Mouse (Mus musculus): Measurements from ENCODE around the gene Micu1.

GRCm38 (mm10) chr10:59908776-59909315 lies 206.6 kb downstream of the Micu1 start:
- TF ChIP-seq POLR2A (IDR thresholded peaks at IDR 0.05; ENCODE audit: borderline replicate concordance, insufficient read depth, low read length) = no peak
- no peak for TF ChIP-seq CTCF (IDR thresholded peaks at IDR 0.05; ENCODE audit: borderline replicate concordance, insufficient read depth, low read depth, low read length)

All from cerebellum, adult 2 months (tissue).